Mouse (Mus musculus) embryonic stem cell, embryonic (primary cell): ENCODE data around the gene Dlgap1.

Experiments
- CTCF ChIA-PET, 4 experiments: fragments of 300-600 bp in 2 of 4; fragments of 350-600 bp in 2 of 4; sonication (Branson Sonifier 250); formaldehyde crosslinking; loops; one replicate each; lab custom pipeline; 2022; ENCODE audit warnings: inconsistent platforms in 2 of 4; lab: Charles Lee
- POLR2A ChIA-PET, 4 experiments: fragments of 300-600 bp in 2 of 4; fragments of 350-600 bp in 2 of 4; sonication (Branson Sonifier 250); formaldehyde crosslinking; loops; one replicate each; lab custom pipeline; 2022; ENCODE audit warnings: antibody characterized with exemption in 4 of 4, inconsistent platforms in 1 of 4; lab: Charles Lee

Dlgap1 gene

GRCm38 (mm10) chr17:70090737-70091136, 121.9 kb downstream of the Dlgap1 start:
- ChIA-PET POLR2A (interaction anchor here in 1 of 4 experiments (2.4 kb wide), 1 partner anchor 50 kb away, joined by 4 read pairs; no protein-coding TSS in a partner anchor), CTCF (no interaction called here)

DNA sequence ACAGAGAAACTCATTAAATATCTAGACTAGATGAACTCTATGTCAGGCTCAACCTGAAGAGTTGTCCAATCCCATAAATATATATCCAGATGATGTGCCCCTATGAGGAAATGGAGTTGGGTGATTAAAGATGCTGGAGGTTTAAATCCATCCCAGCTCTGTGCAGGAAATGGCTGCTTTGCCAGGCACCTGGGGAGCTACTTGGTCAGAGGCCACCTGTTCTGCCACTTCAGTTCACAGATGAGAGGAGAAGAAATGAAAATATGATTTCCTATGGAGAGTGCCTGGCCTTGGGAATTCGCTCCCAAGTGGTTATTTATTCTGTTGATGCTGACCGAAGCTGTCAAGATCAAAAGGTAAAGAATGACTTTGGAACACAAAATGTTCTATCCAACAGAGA, 160.3 kb downstream of the Dlgap1 start:
- ChIA-PET CTCF (no interaction called here), POLR2A (no interaction called here)

- ChIA-PET CTCF (no interaction called here), POLR2A (no interaction called here)
Measured at GRCm38 (mm10) chr17:70169831-70170230, 201.0 kb downstream of the Dlgap1 start.

GRCm38 (mm10) chr17:70172500-70173036, 203.7 kb downstream of the Dlgap1 start:
- CTCF ChIA-PET = no interaction called here
- POLR2A ChIA-PET = no interaction called here

DNA sequence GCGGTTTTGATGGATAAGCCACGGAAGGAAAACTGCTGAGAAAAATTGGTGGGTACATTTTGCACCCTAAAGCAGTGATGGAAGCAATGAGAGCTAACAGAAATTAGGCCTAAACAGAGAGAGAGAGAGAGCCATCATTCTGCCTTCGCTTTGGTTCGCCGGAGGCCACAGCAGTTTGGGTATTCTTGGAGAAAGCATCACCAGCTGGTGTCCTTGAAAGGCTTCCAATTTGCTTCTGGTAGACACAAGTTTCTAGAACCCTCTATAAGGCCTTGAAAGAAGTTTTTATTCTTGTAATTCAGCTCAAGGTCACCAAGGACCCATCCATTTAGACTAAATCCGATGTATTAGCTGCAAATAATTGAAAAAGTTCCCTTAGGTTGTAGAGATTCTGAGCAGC, 205.0 kb downstream of the Dlgap1 start:
- ChIA-PET CTCF (no interaction called here), POLR2A (no interaction called here)

GRCm38 (mm10) chr17:70191228-70191627, 222.4 kb downstream of the Dlgap1 start:
- ChIA-PET POLR2A (no interaction called here), CTCF (interaction anchor here in 1 of 4 experiments (0.5 kb wide), 1 partner anchor 138 kb away, joined by 4 read pairs; no protein-coding TSS in a partner anchor)

GRCm38 (mm10) chr17:70222891-70223290, 254.0 kb downstream of the Dlgap1 start:
- POLR2A ChIA-PET = no interaction called here
- CTCF ChIA-PET = no interaction called here

GRCm38 (mm10) chr17:70247342-70247741, 278.5 kb downstream of the Dlgap1 start:
- ChIA-PET POLR2A (no interaction called here), CTCF (no interaction called here)

DNA sequence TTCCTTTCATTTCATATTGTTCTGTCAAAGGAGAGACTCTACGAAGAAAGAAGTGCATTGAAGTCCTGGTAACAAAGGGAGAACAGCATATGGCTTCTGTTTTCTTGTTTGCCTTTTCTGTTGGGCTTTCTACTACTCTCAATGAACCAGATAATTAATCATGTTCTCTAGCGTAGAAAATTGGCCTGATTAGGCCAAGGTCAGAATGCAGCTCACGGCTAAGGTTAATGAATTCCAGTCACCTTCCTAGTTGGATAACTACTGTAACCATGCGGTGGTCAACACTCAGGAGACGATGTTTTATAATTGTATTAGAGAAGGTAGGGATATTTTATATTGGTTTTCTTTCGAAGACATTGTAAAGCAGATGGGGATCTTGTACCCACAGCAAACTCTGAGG, 279.4 kb downstream of the Dlgap1 start:
- CTCF ChIA-PET = no interaction called here
- POLR2A ChIA-PET = no interaction called here

- CTCF ChIA-PET = no interaction called here
- POLR2A ChIA-PET = no interaction called here
Measured at GRCm38 (mm10) chr17:70252476-70252875, 283.6 kb downstream of the Dlgap1 start.

DNA sequence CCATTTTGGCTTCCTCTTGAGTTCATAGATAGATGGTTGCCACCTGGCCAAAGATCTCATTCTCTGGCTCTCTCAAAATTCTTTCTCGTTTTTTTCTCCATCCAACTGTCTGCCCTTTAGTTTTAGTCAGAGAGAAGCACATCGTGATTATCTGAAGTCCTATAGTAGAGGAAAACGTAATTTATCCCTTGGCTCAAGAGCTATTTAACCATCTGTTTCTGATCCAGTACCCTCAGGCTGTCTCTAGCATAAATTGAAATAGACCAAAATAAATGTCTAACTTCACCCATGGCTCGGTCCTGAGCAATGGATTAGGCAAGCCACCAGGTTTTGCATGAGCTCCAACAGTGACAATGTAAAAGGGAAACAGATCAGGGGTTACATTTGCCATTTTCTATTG, 287.5 kb downstream of the Dlgap1 start:
- ChIA-PET CTCF (no interaction called here), POLR2A (interaction anchor here in 1 of 4 experiments (0.6 kb wide), 1 partner anchor 695 kb away, joined by 3 read pairs; no protein-coding TSS in a partner anchor)

- CTCF ChIA-PET = no interaction called here
- POLR2A ChIA-PET = no interaction called here
Measured at GRCm38 (mm10) chr17:70263156-70263555, 294.3 kb downstream of the Dlgap1 start.

DNA sequence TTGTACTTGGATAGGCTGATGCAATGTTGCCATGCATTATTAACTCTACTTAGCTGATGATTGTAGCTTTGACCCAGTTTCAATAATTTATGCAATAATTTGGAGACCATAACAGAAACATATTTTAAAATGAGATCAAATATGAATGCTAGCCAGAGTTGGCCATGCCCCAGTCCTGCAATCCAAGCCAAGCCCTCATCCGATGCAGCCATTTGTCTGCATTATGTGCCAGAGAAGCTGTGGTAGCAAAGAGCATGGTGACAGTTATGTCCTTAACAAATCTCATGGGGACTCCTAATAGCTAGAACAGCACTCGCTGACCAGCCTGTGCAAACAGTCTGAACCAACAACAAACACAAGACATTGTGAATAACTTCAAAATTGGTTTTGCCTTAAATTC, 303.3 kb downstream of the Dlgap1 start:
- ChIA-PET CTCF (no interaction called here), POLR2A (no interaction called here)

DNA sequence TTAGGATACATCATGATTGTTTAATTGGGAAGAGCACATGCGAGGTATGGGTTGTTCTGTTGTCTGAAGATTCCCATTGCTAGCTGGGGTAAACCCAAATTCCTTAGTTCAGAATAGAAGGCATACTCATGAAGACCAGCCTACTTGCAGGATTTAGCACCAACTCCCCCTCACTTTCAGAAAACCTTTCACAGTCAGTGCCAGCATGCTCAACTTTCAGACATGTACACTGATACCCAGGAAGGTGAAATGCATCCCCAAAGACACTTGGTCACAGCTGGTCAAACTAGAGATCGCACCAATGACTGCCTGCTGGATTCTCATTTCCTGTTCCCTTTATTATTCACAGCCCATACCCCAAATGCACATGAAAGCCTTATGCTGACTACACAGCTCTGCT, 318.8 kb downstream of the Dlgap1 start:
- CTCF ChIA-PET = no interaction called here
- POLR2A ChIA-PET = no interaction called here

GRCm38 (mm10) chr17:70294106-70294505, 325.2 kb downstream of the Dlgap1 start:
- CTCF ChIA-PET = no interaction called here
- POLR2A ChIA-PET = no interaction called here

DNA sequence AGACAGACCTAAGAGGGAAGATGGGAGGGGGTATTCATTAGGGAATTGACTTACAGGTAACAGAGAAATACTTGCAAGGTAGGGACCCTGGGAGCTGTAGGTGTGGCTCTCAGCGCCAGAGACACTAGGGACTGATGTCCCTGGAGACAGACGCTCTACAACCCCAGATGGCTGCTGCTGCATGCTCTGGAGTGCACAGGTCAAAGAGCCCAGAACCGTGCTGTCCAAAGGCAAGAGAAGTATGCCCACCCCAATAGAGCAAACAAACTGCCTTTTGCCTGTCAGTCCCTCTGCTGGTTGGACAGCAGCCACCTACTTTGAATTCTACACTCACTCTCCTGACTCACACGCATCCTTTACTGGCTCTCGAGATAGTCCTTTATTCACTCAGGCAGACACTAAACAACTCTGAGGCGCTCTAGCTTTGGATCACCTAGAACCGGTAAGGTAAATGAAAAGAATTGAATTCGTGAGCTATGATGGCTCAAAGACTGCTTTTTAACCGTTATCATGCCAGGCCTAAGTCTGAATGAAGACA, 333.1 kb downstream of the Dlgap1 start:
- POLR2A ChIA-PET = no interaction called here
- CTCF ChIA-PET = no interaction called here

GRCm38 (mm10) chr17:70302656-70303055, 333.8 kb downstream of the Dlgap1 start:
- ChIA-PET POLR2A (no interaction called here), CTCF (no interaction called here)

DNA sequence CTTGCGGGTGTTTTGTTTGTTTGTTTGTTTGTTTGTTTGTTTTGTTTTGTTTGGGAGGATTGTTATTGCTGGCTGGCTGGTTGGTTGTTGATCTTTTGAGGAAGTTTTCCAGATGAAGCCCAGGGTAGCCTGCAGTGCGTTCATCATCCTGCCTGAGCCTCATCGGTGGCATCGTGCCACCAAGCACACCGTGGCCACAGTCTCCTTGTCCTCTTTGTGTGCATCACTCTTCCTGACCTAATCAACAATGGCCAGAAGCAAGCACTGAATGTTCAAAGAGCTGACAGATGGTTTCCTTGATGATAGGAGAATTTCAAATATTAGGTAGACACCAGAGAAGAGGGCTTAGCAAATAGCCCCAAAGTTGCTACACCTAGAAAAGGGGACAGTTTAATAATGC, 336.1 kb downstream of the Dlgap1 start:
- POLR2A ChIA-PET = no interaction called here
- CTCF ChIA-PET = no interaction called here

DNA sequence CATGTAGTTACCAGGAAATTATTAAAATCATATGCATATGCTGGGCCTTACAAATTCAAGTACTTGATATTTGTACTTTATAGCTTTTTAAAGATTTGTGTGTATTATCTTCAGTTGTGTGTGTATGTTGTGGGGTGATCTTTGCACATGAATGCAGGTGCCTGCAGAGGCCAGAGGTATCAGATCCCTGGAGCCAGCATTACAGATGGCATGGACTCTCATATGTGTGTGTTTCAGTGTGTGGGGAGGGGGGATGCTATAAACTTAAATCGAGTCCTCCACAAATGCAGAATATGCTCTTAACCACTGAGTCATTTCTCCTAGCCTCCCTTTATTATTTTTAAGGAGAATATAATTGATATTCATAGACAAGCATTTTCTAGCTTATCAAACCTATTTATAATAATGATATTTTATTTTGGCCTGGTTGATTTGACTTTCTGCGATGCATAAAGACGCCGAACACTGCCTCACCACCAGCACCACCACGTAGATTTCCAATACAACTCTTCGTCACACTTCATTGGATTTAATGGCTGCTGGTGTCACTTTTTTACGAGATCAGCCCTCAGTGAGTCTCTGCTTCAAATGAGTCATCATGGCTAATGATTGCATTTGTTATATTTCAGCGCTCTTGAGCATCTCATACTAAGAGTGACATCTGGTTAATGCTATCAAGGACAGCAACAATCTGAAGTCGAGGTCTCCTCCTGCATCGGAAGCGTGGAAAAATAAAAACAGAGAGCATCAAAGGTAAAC, 338.7 kb downstream of the Dlgap1 start:
- POLR2A ChIA-PET = no interaction called here
- CTCF ChIA-PET = no interaction called here

- ChIA-PET CTCF (no interaction called here), POLR2A (no interaction called here)
Measured at GRCm38 (mm10) chr17:70308364-70309231, 339.7 kb downstream of the Dlgap1 start.
